Mouse (Mus musculus) neutrophil, adult 83 days (primary cell): ENCODE measurements around the gene Tcstv1. TPM values are rescaled to one million over a fixed set of nuclear protein-coding genes. Genes with fewer than 3 reads are reported as not detected.

Experiments used
- total RNA-seq, 2 experiments: library from RNA; stranded (reverse); gene quantifications; one replicate each; pipeline ENCODE4 v1.2.4; 2023

Tcstv1 gene
- total RNA-seq = not detected

DNA sequence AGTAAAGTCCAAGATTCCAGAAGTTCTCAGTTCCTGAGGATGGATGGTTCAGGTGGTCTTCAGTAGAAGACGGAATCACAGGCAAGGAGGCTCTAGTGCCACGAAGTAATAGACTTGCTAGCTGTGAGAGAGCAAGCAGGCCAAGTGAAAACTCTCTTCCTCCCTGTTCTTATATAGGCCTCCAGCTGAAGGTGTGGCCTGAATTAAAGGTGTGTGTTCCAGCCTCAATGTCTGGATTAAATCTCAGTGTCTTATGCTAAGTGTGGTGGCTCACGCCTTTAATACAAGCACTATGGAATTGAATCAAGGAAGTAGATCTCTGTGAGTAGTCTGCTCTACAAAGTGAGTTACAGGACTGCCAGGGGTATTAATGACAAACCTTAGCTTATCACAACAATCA, at the start of gene Tcstv1:
TSS of gene Tcstv1 (minus strand) at position 101 of the 400 bp plus-strand sequence.

GRCm38 (mm10) chr13:119929172-119929571, 34.6 kb upstream of the Tcstv1 start, which contains the start of gene Gm21761:
Gm21761 (minus strand) TSS chr13:119929272.

Other genes starting within 250 kb of the Tcstv1 start
- 10 to 100 TPM; 18.7 to 21.5 TPM for gene Hmgcs1, start 204.4 kb downstream of the Tcstv1 start, total RNA-seq
- gene Nim1k, start 138.9 kb downstream of the Tcstv1 start, total RNA-seq = under 1 TPM; 0.55 to 0.64 TPM
- 10 to 100 TPM; 38.6 to 42.0 TPM for gene Zfp131, start 103.9 kb downstream of the Tcstv1 start, total RNA-seq
- not detected for gene AF067063, start 64.6 kb downstream of the Tcstv1 start, total RNA-seq
- gene D13Ertd608e, start 58.8 kb downstream of the Tcstv1 start, total RNA-seq = not detected
- gene Gm21761, start 34.5 kb upstream of the Tcstv1 start, total RNA-seq = not detected
- gene B020031M17Rik, start 56.0 kb upstream of the Tcstv1 start, total RNA-seq = not detected
- 1 to 10 TPM; 2.7 to 7.1 TPM for gene Gm36079, start 132.2 kb upstream of the Tcstv1 start, total RNA-seq
- 10 to 100 TPM; 68.5 to 74.3 TPM for gene Gm21188, start 157.4 kb upstream of the Tcstv1 start, total RNA-seq
- gene Gm20767, start 245.5 kb upstream of the Tcstv1 start, total RNA-seq = not detected